Mouse (Mus musculus) lung, postnatal 4 days (tissue): ENCODE data around the gene Gm44502.

Experiments
- DNase-seq, 2 experiments: peaks; one replicate each; pipeline ENCODE4 v3.0.0; 2021

Gene Gm44502

DNA sequence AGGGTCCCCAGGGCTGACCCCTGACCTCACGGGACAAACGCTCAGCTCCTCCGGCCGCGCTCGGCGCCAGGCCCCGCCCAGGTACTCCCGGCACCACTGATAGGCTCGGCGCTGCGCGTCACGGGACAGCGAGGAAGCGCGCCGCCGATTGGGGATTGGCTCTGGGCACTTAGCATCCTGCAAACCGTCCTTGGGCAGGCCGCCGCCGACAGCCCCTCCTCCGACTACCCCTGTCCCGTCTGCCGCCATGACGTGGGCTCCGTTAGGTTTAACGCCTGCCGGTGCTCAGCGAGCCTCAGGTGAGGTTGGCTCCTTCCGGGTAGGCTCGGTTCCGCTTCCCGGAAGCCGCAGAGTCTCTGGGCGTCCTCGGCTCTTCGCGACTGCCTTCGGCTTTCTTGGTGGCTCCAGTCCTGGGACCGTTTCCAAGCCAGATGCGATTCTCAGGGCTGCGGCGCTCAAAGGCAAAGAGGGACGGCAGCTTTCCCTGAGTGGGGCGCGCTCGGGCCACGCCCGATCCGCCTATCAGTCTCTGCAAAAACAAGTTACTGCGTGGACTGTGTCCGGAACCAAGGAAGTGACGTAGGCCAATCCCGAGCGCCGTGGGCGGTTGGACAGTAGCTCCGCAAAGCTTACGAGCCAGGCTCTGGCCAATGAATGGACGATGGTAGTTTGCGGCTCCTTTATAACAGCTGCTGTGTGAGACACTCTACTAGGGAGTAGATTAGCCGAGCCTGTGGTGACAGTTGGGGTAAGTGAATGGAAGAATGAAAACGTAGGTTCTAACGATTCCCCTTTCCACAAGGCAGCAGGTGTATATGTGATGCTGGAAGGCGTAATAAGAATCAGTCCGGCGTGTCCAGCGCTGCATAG lies at the start of gene Gm44502, which contains the start of the genes C730034F03Rik and Chkb:
TSS of gene Gm44502 (minus strand) at position 345 of the 870 bp plus-strand sequence.
TSS of gene C730034F03Rik (plus strand) at position 238 of the 870 bp plus-strand sequence.
TSS of gene Chkb (minus strand) at position 557 of the 870 bp plus-strand sequence.
- peak; percentile 92 to 95 for DNase-seq

DNA sequence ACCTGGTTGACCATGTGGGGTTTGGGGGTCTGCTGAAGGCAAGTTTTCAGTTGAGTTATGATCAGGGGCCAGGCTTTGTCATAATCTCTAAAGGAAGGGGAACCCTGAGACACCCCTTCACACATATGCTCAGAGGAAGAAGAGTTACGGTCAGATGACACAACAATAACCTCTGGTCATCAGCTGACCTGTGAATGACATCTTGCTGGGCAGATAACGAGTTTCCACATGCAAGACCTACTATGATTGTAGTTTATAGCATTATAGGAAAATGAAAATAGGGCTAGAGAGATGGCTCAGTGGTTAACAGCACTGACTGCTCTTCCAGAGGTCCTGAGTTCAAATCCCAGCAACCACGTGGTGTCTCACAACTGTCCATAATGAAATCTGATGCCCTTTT lies 49.1 kb upstream of the Gm44502 start:
- no peak for DNase-seq

DNA sequence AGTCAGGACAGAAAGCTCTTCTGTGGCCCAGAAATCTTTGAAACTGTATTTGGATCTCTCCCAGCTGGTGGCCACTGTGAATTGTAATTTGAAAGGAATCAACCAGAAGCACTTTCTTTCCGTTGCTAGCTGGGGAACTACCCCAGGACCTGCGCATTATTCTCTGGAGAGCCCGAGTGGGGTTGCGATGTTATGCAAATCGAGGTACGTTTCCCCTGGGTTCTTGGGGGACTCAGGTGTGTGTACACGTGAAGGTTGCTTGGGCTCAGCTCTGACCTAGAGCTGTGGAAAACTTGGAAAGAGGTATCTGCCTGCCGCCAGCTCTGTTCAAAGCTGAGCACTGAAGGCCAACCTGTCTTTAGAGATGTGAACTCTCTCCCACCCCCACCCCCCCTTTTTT lies 48.3 kb upstream of the Gm44502 start:
- no peak for DNase-seq

DNA sequence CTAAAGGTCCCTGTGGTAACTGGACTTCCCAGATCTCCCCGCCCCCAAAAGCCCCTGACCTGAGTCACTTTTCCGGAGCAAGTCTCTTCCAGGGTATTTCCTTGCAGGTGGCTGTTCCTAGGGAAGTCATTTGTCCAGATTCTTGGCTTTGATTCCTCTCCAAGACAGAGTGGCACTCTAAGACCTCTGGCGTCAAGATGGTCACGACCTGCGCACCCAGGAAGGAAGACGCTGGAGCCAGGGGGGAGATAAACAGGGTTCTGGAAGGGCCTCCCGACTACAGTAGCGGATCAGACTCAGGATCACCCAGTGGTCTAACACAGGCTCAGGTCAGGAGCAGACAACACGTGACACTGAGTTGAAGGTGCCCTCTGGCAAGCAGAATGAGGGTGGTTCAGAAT lies 47.6 kb upstream of the Gm44502 start, which contains the start of gene Arsa:
TSS of gene Arsa (minus strand) at position 335 of the 401 bp plus-strand sequence.
- peak; percentile 30 to 34 for DNase-seq

DNA sequence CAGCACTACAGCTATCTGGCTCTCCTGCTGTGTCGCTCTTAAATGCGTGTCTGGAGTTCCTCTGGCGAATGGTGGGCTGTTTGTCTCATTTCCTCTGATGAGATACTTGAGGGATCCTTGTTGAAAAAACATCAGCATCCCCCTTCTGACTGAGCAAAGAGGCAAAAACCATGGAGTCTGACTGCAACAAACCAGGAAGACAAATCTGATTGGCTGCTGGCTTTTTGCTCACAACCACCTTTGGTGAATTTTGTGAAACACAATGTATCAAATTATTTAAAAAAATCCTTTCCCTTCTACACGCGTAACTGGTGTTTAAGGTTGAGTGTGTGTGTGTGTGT lies 46.9 kb upstream of the Gm44502 start:
- no peak for DNase-seq

DNA sequence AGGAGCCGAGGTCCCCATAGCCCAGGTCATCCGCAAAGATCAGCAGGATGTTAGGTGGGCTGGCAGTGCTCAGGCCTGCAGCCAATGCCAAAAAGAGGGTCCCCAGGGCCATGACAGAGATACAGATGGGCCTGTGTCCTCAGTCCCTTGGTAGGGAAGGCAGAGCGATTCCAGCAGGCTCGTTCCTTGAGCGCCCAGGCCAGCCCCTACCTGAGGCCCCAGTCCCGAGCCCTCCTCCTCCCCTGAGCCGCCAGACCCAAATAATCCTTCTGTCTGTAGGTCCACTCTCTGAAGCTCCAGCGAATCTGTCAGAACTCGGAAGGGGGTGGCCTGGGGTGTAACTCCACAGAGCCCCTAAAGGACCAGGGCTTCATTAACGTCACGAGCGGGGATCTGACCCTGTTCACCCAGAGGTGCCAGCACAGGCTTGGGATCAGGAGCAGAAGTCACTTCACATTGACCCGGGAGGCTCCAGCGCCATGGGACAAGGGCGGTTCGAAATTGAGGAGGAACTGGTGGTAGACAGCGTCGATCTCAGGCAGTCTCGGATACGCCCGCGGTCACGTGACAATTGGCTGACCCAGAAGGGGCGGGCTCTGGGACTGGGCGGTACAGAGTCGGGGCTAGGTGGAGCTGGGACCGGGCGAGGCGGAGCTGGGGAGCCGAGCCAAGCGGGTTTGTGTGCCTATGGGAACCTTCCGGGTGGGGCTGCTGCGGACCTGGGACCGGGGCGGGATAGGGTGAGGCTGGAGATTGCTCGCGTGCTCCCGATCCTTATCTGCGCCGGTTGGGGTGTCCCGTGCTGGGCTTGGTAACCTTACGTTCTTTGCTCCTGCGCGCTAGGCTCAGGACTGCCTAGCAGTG lies 46.3 kb upstream of the Gm44502 start:
- DNase-seq = peak; percentile 96

DNA sequence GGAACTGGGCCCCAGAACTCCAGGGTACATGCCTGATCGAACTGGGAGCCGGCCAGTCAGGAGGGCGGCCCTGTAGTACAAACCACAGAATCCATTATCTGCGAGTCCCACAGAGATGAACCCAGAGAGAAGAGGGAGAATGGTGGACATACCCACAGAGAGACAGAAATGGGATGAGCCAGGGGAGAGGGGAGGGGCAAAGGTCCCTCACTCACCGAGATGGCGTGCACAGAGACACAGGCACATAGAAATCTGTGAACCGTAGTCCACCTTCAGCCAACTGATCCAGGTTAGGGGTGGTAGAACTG lies 45.8 kb upstream of the Gm44502 start:
- DNase-seq = no peak

DNA sequence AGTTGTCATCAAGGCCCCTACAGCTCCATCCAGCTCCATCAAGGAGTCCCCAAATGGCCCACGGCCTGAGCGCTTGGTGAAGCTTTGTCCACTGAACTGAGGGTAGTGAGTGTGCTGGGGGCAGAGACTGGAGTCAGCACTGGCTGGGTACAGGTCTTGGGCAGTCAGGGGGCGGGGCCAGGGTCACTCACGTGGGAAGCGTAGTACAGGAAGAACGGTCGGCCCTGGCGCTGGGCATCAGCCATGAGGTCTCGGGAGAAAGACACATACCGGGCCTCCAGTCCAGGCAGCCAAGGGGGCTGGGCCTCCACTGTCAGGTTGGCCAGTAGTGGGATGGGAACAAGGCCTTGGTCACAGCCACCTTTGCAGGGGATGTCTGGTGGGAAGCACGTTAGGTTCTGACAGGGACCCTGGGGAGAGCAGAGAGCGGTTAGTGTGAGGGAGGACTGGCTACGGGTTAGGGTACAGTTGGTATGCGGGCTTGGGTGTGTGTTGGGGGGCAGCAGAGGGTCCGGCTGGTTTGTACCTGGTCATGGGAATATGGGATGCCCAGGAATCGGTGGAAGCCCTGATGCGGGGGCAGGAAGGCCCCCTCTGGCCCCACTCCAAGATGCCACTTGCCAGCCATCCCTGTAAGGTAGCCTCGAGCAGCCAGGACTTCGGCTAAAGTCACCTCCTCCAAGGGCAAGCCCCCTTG lies 45.2 kb upstream of the Gm44502 start:
- DNase-seq = no peak

DNA sequence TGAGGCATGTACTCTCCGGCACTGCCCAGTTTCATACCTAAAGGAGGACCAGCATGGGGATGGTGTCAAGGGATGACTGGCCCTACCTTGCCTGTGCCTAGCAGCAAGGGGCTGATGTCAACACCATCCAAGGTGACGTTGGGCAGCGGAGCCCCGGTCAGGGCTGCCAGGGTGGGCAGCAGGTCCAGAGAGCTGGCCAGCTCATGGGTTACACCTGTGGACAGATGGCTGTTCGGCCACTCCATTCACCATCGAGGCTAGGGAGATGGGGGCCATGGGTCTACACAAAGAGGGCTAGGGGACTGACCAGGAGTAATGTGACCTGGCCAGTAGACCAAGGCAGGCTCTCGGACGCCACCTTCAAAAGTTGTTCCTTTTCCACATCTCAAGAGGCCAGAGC lies 44.4 kb upstream of the Gm44502 start:
- DNase-seq = no peak

DNA sequence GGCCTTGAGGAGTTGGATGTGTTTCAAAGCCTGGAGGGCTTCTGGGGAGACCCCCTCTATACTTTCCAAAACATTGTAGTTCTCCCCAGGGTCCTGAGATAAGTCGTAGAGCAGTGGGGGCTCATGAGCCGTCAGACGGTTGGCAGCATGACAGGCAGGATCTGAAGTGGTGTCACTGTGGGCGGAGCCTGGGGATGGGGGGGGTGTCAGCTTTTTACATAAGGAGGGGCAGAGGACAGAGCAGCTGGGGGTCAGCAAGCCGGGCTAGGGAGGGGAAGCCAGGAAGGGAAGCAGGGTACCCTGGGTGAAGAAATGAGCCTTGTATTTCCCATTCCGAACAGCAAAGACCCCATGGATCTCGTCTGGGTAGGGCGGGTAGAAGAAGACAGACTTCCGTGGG lies 43.9 kb upstream of the Gm44502 start:
- no peak for DNase-seq

DNA sequence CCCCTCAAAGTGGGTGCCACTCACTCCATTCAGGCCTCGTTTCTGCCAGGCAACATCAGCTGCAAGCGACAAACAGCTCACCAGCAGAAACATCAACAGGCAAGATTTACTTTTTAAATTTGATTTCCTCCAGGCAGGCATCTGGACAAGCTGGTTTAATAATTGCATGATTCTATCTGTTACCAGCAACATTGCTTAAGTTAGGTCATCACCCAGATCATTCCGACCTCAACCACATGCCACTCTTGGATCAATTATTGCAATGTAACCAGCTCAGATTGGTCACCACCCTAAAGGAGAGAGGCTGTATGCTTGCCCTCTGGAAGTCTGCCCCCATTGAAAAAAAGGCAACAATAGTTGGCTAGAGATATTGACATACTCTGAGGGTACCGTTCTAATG lies 42.0 kb upstream of the Gm44502 start:
- no peak for DNase-seq

DNA sequence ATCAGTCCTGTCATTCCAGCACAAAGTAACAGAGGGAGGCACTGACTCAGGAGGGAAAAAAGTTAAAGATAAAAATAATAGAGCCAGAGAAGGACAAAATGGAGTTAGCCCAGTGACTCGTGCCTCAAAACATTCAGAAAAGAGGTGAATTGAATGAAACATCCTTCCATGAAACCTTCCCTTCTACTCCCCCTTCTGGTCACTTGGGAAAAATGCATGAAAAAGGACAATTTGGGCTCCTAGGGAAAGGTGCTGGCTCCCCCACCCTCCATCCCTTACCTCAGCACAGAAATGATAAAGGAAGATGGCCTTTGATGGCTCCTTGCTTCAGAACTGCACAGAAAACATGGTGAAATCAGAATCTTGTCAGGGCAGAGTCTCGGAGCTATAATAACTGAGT lies 39.1 kb upstream of the Gm44502 start:
- DNase-seq = no peak

DNA sequence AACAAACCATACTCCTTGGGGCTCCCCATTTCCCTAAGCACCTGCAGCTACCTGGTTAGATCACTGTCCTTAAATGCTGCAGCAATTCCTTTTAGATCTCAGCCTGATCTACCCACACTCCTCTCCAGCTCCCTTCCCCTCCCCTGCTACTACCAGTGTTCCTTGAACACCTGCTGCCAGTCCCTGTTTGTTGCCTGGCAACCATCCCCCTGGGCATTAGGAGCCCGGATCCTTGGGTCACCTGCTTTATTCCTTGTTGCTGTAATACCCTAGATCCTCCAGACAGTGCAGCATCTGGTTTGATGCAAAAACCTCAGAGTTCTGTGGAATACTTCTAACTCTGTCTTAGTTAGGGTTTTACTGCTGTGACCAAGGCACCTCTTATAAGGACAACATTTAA lies 35.6 kb upstream of the Gm44502 start:
- no peak for DNase-seq

DNA sequence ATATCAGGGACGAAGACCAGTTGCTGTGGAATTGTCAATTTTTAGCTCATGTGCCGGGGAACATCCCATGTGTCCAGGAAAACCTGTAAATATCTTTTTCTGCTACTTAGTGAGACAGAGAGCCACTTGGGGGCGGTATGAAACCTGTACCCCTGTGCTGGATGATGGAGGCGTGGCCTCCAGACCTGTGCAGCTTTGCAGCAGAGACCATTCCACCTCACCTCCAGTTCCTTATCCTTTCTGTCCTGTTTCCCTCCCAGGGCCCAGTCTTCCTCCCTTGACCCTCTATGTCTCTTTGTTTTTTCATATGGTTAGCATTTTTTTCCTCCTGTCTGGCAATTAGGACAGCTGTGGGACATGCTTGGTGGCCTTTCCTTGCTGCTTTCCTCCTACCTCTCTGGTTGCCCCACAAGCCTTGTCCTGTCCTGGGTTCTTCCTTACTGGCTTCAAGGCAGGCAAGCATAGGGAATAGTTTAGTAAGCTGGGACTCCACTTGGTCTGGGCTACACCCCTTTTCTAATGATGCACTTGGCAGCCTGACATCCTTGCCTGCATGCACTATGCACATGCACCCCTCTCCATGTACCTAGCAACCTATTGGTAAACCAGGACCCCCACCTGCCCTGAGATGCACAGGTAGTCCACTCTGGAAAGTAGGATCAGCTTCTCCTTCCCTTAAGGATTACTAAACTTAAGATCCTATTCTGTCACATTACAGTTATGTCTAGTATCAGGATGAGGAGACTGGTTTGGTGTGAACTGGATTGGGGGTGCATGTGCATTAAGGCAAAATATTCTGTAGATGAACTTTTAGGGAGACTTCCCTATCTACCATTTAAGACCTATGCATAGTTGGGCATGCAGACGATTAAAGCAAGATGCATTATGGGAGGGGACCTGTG lies 34.1 kb upstream of the Gm44502 start:
- DNase-seq = no peak

DNA sequence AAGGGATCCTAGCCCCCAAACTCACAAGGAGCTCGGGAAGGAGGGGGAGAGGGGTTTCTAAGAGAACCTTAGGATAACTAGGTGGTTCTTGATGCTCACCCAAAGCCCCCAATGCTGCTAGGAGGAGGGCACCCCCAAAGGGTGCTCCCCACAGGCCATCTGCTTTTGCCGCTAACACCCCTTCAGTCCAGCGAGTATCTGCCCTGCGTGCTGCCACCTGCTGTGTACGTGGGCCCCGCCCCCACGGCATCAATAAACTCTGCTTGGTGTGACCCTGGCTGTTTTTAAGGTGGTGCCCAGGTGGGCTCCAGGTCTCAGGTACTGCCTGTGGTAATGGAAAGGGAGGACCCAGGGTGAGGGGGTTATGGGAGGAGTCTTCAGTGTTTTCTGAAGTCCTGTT lies 32.7 kb upstream of the Gm44502 start:
- no peak for DNase-seq

DNA sequence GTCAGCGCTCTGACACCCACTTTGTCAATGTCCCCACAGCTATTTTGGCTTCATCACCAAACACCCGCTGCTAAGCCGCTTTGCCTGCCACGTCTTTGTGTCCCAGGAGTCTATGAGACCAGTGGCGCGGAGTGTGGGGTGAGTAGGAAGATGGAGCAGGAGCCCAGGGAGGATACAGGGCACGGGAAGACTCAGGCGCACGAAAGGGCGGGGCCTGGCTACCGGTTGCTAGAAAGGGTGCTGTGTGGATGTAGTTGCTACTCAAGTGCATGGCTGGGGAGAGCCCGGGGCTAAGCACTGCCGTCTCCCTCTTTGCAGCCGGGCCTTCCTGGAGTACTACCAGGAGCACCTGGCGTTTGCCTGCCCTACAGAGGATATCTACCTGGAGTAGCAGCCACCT lies 31.8 kb upstream of the Gm44502 start:
- no peak for DNase-seq

DNA sequence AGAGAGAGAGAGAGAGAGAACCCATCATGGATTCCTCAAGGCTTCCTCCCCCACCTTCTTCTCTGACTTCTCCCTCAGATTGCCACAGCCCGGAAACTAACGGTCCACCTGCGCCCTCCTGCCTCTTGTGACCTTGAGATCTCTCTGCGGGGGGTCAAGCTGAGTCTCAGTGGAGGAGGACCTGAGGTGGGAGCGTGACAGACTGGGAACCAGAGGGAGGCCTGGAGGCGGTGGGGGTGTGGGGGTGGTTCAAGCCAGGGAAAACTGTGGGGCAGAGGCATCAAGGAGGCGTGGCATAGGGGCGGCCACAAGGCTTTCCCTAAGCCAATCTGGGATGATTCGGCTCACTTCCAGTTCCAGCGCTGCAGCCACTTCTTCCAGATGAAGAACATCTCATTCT lies 30.8 kb upstream of the Gm44502 start:
- no peak for DNase-seq

DNA sequence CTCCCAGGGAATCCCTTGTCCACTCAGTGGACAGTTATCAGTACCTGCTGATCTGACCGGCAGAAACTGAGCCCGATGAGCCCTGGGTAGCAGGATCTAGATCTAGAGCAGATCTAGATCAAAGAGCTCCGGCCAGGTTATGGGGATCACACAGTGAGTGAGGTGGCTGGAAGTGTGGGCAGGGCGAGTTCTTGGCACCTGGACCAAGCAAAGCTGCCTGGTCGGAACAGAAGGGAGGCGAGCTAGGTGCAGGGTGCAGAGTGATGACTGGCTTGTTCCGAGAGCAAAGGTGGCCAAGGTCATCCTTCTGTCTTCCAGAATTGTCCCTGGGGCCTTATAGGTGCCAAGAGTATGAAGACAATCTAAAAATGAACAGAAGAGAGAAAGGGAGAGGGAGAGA lies 30.3 kb upstream of the Gm44502 start:
- no peak for DNase-seq

DNA sequence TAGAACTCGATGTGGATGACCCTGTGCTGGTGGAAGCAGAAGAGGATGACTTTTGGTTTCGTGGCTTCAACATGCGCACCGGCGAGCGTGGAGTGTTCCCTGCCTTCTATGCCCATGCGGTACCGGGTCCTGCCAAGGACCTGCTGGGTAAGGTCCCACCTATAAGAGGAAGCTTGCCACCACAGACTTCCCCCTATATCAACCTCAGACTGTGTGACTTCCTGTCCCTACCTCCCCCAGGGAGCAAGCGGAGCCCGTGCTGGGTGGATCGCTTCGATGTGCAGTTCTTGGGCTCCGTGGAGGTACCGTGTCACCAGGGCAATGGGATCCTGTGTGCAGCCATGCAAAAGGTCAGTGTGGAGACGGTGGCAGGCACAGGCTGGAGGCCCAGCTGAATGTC lies 29.4 kb upstream of the Gm44502 start:
- DNase-seq = no peak

DNA sequence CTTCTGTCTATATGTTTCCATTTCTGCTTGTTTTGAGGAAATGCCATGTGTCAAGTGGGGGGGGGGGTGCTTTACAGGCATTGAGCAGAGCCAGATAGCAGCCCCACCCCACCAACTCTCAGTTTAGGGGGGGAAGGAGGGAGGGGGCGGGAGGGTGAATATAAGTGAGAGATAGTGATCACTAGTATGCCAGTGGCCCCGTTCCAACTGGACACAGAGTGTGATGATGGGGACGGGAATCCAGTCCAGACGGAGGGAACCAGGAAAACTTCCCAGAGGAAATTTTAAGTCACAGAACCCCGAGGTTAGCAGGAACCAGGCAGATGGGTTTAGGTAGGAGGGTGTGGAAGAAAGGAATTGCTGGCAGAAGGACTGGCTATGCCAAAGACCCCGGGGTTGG lies 26.1 kb upstream of the Gm44502 start:
- DNase-seq = no peak

DNA sequence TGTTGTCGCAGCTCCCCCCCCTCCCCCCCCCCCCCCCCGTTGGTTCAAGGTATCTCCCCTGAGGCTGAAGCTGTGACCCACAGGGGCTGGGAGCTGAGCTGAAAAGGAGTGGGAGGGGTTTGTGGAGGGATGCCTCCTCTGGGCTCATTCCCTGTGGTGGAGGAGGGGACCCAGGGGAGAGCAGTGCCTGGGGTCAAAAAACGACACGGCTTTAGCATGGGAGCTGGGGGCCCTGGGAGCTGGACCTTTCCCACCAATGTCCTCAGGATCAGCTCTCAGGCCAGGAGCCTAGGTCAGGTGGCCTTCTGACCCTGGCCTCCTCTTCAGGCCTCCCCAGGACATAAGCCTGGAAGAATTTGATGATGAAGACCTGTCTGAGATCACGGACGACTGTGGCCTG lies 25.4 kb upstream of the Gm44502 start:
- DNase-seq = no peak

DNA sequence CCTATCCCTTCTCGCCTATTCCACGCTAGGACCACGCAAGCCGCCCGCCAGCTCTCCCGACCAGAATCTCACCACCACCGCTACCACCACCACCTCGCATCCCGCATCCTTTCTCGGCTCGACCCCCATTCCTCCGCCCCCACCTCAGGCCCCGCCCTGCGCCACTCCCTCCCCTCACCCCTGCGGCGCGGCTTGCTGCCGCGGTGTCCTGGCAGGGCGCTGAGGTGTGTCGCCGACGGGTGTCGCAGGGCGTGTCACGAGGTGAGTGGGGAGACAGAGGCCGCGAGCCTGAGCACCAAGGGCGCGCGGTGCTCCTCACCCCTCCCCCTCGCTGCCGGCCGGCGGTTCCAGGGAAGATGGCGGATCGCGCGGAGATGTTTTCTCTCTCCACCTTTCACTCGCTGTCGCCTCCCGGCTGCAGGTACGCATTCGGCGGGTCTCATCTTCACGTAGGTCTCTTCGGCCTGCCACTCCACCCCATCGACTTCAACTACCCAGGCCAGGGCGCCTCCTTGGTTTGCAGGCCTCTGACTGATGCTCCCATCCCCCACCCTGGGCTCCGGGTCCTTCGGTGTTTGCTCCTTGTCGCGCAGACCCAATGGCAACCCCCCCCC lies 24.5 kb upstream of the Gm44502 start, which contains the start of gene Mapk8ip2:
TSS of gene Mapk8ip2 (plus strand) at position 49 of the 614 bp plus-strand sequence.
- DNase-seq = no peak
